13 mouse cellular contexts compared by ENCODE assay signal in genomic region chr15:79694512-79694911, GRCm38 (mm10). TPM values are rescaled to one million over a fixed set of nuclear protein-coding genes. Genes with fewer than 3 reads are reported as not detected.
A peak's percentile ranks its signal among the peaks of the same experiment; 100 is the strongest.
DNase-seq lines count a peak whose midpoint lies in the region; ATAC-seq and TF ChIP-seq lines count a peak whose summit lies in the region.
"Had no signal": no experiment of that assay in that cellular context is flagged by ENCODE, and none has a peak within 500 bp of the region (broad histone marks: within the 10 kb centered on the region; RNA-seq: fewer than 3 reads in every experiment).

No protein-coding gene starts in this region.

- H3K27me3 ChIP-seq in heart, postnatal 0 days (ENCODE audit: control insufficient read depth, insufficient read depth, low read length), result no peaks in the 10 kb centered on the region
- no peaks in the 10 kb centered on the region for H3K27me3 ChIP-seq in MEL (ENCODE audit: control insufficient read depth in 1 of 2, insufficient read depth in 2 of 2, low read length in 2 of 2)
- no peaks in the 10 kb centered on the region for H3K27me3 ChIP-seq in intestine, embryonic 16.5 days (replicated peaks; ENCODE audit: control insufficient read depth, insufficient read depth, low read length)
- H3K27me3 ChIP-seq: hindbrain, embryonic 13.5 days; lung, embryonic 15.5 days had no signal

- WGBS in heart, postnatal 0 days, result 78% methylated on average over 4 of the region's 4 CpGs
- 24% methylated on average over 4 of the region's 4 CpGs for WGBS in macrophage (ENCODE audit: missing documents)
- WGBS in lung, adult 2 months, result 73% methylated on average over 4 of the region's 4 CpGs
- 92% methylated on average over 4 of the region's 4 CpGs for WGBS in intestine, embryonic 16.5 days

- no peak for DNase-seq in heart, postnatal 0 days (ENCODE audit: low spot score)
- no peak for DNase-seq in heart, postnatal 14 days
- no peak for DNase-seq in MEL (ENCODE audit: low read depth, low spot score)
- DNase-seq in adrenal gland, postnatal 36 days, result no peak
- DNase-seq in lung, adult 2 months, result no peak
- DNase-seq: adrenal gland, adult 2 months; kidney, adult 8-10 months; retina, postnatal 1 day had no signal

- no peak for TF ChIP-seq RAD21 in MEL (IDR thresholded peaks at IDR 0.05; ENCODE audit: low read depth, low read length)

- intact Hi-C loops in heart, postnatal 14 days (cut with DNase I), result loop anchor here (5.0 kb wide), 1 partner anchor 43 kb away; no protein-coding TSS in a partner anchor

- H3K9me3 ChIP-seq in heart, postnatal 0 days (replicated peaks; ENCODE audit: control insufficient read depth, low read length), result no peaks in the 10 kb centered on the region
- H3K9me3 ChIP-seq in MEL (replicated peaks; ENCODE audit: insufficient read depth, low read length), result no peaks in the 10 kb centered on the region
- no peaks in the 10 kb centered on the region for H3K9me3 ChIP-seq in intestine, embryonic 16.5 days (ENCODE audit: control insufficient read depth, low read length)
- H3K9me3 ChIP-seq: hindbrain, embryonic 13.5 days; lung, embryonic 15.5 days had no signal

- H3K4me2 ChIP-seq in heart, postnatal 0 days (ENCODE audit: low read depth, low read length), result peak overlapping the region; percentile 23; the same call in 1 of the 2 replicates
- H3K4me2 ChIP-seq in intestine, embryonic 16.5 days (ENCODE audit: low read depth, low read length), result no peak overlapping the region
- H3K4me2 ChIP-seq: lung, embryonic 15.5 days had no signal

- no peak for TF ChIP-seq EP300 in heart, postnatal 0 days (IDR thresholded peaks at IDR 0.05; ENCODE audit: low read depth)
- TF ChIP-seq EP300 in MEL (IDR thresholded peaks at IDR 0.05; ENCODE audit: low read depth in 1 of 2, low read length in 2 of 2), result no peak

- no peak overlapping the region for H3K27ac ChIP-seq in heart, postnatal 0 days (ENCODE audit: low read depth)
- H3K27ac ChIP-seq in MEL (ENCODE audit: control insufficient read depth, low read depth, low read length) (peak overlapping the region; percentile 9; the same call in 1 of the 2 replicates), macrophage (0 out of 2 replicates have a peak overlapping the region, but pooled peaks have one; percentile 28)
- H3K27ac ChIP-seq in intestine, embryonic 16.5 days (ENCODE audit: low read length), result no peak overlapping the region
- H3K27ac ChIP-seq: hindbrain, embryonic 13.5 days; lung, embryonic 15.5 days had no signal

- no peak for TF ChIP-seq POLR2A in MEL (IDR thresholded peaks at IDR 0.05; ENCODE audit: control insufficient read depth in 1 of 2, insufficient read depth in 1 of 2, low read depth in 1 of 2, low read length in 2 of 2, poor library complexity in 1 of 2)
- TF ChIP-seq POLR2A in lung, adult 2 months (IDR thresholded peaks at IDR 0.05; ENCODE audit: borderline replicate concordance, extremely low read depth, low read depth, low read length), result no peak

- no peak overlapping the region for H3K4me3 ChIP-seq in heart, postnatal 0 days (ENCODE audit: low read depth, low read length)
- H3K4me3 ChIP-seq in MEL (ENCODE audit: control insufficient read depth in 1 of 2, insufficient read depth in 1 of 2, low read depth in 2 of 2, low read length in 2 of 2) (no peak overlapping the region), macrophage (ENCODE audit: inconsistent target) (no peak overlapping the region)
- H3K4me3 ChIP-seq in lung, adult 2 months (replicated peaks; ENCODE audit: extremely low read depth, low read depth, low read length), result no peak overlapping the region
- no peak overlapping the region for H3K4me3 ChIP-seq in intestine, embryonic 16.5 days (ENCODE audit: low read length)
- H3K4me3 ChIP-seq: hindbrain, embryonic 13.5 days; lung, embryonic 15.5 days had no signal

- peaks cover 21% of the 10 kb centered on the region for H3K36me3 ChIP-seq in heart, postnatal 0 days (replicated peaks; ENCODE audit: control insufficient read depth, insufficient read depth, low read length)
- peaks cover 0 to 37% of the 10 kb centered on the region in 2 experiments; a peak in 3 of 4 replicates for H3K36me3 ChIP-seq in MEL (ENCODE audit: control insufficient read depth in 1 of 2, insufficient read depth in 2 of 2, low read length in 2 of 2)
- H3K36me3 ChIP-seq in macrophage (ENCODE audit: inconsistent target), result no peaks in the 10 kb centered on the region
- H3K36me3 ChIP-seq in intestine, embryonic 16.5 days (ENCODE audit: control insufficient read depth, insufficient read depth, low read length), result no peaks in the 10 kb centered on the region

- H3K79me2 ChIP-seq in MEL (ENCODE audit: control insufficient read depth, insufficient read depth, low read length, poor library complexity), result peaks cover 53% of the 10 kb centered on the region
- peaks cover 81% of the 10 kb centered on the region for H3K79me2 ChIP-seq in macrophage (ENCODE audit: inconsistent target)

- H3K4me1 ChIP-seq in heart, postnatal 0 days (ENCODE audit: control insufficient read depth, insufficient read depth), result peaks cover 17% of the 10 kb centered on the region; the same call in 1 of the 2 replicates
- H3K4me1 ChIP-seq in MEL (ENCODE audit: control insufficient read depth in 1 of 2, insufficient read depth in 2 of 2, low read length in 2 of 2), result peaks cover 7 to 31% of the 10 kb centered on the region in 2 experiments
- H3K4me1 ChIP-seq in lung, adult 2 months (ENCODE audit: control insufficient read depth, insufficient read depth, low read length), result peaks cover 15% of the 10 kb centered on the region
- H3K4me1 ChIP-seq in intestine, embryonic 16.5 days (ENCODE audit: control insufficient read depth, insufficient read depth, low read length), result peaks cover 26% of the 10 kb centered on the region

- TF ChIP-seq CTCF in heart, postnatal 0 days (IDR thresholded peaks at IDR 0.05; ENCODE audit: low read depth), result no peak
- TF ChIP-seq CTCF in MEL (IDR thresholded peaks at IDR 0.05 in 2 of 3, conservative IDR thresholded peaks at IDR 0.05 in 1 of 3; ENCODE audit: control insufficient read depth in 1 of 3, insufficient read depth in 1 of 3, low read depth in 2 of 3, low read length in 3 of 3, poor library complexity in 1 of 3, severe bottlenecking in 1 of 3), result no peak
- no peak for TF ChIP-seq CTCF in lung, adult 2 months (IDR thresholded peaks at IDR 0.05; ENCODE audit: insufficient read depth, low read length)

- ATAC-seq in heart, postnatal 0 days (ENCODE audit: insufficient read depth, low read depth), result no peak
- ATAC-seq in granulocyte monocyte progenitor cell, adult 5-6 weeks (replicated peaks; ENCODE audit: poor library complexity, severe bottlenecking), result peak; percentile 43
- ATAC-seq in intestine, embryonic 16.5 days, result no peak

- no peak overlapping the region for H3K9ac ChIP-seq in heart, postnatal 0 days (replicated peaks; ENCODE audit: low read depth, low read length)
- no peak overlapping the region for H3K9ac ChIP-seq in MEL (ENCODE audit: control insufficient read depth, low read depth, low read length, poor library complexity, severe bottlenecking)
- H3K9ac ChIP-seq in intestine, embryonic 16.5 days (ENCODE audit: low read depth, low read length), result no peak overlapping the region
- H3K9ac ChIP-seq: hindbrain, embryonic 13.5 days; lung, embryonic 15.5 days had no signal

RNA-seq across cellular contexts. Expression of gene Gtpbp1, which starts 3.9 kb away (rescaled TPM):
- 34.3 and 39.9 TPM in 2 replicates for total RNA-seq in heart, postnatal 0 days (2014; rRNA removed; ENCODE audit: low replicate concordance)
- polyA plus RNA-seq in heart, postnatal 0 days (2015; fragmentation: Nextera tagmentation; extraction: Ambion mirVana), result 18.0 and 20.6 TPM in 2 replicates
- 10 to 100 TPM; 30.3 to 33.2 TPM for total RNA-seq in heart, postnatal 14 days (2021)
- total RNA-seq in MEL (2012; rRNA removed), result 41.9 and 50.3 TPM in 2 replicates
- polyA plus RNA-seq in MEL (2012; ENCODE audit: insufficient read depth in 1 of 2, insufficient read length in 2 of 2, low read depth in 1 of 2, low replicate concordance in 2 of 2, missing spikeins in 1 of 2) (10 to 100 TPM in 1 of 2 experiments, not detected in 1; 92.2 TPM), macrophage (2018) (18.0 to 29.2 TPM (median 22.4 TPM) in 3 replicates)
- total RNA-seq in granulocyte monocyte progenitor cell, adult 5-6 weeks (2014; fragmentation: Nextera tagmentation), result 45.8 and 52.4 TPM in 2 replicates
- 47.0 and 59.9 TPM in 2 replicates for total RNA-seq in granulocyte monocyte progenitor cell, adult 5-6 weeks (2017)
- 10 to 100 TPM in 24 of 26 experiments, 1 to 10 TPM in 2; 8.8 to 74.7 (median 34.9) TPM for total RNA-seq in macrophage (2018; cell fraction: chromatin; rRNA removed)
- 10 to 100 TPM; 13.8 to 28.6 (median 20.0) TPM for total RNA-seq in macrophage (2018; cell fraction: cytosol; rRNA removed)
- total RNA-seq in macrophage (2018; cell fraction: nucleus; rRNA removed), result 10 to 100 TPM; 11.7 to 42.6 (median 29.4) TPM
- total RNA-seq in adrenal gland, postnatal 36 days (2021), result 10 to 100 TPM; 25.8 to 27.2 TPM
- polyA plus RNA-seq in lung, adult 2 months (2012; rRNA removed), result 33.4 and 37.3 TPM in 2 replicates
- polyA plus RNA-seq in intestine, embryonic 16.5 days (2015; fragmentation: Nextera tagmentation; extraction: Ambion mirVana), result 24.5 and 25.3 TPM in 2 replicates

RNA-seq across cellular contexts. Expression of gene Josd1, which starts 6.8 kb away (rescaled TPM):
- 38.4 and 60.6 TPM in 2 replicates for total RNA-seq in heart, postnatal 0 days (2014; rRNA removed; ENCODE audit: low replicate concordance)
- 17.3 and 17.8 TPM in 2 replicates for polyA plus RNA-seq in heart, postnatal 0 days (2015; fragmentation: Nextera tagmentation; extraction: Ambion mirVana)
- total RNA-seq in heart, postnatal 14 days (2021), result 10 to 100 TPM; 28.1 to 30.9 TPM
- 37.8 and 47.2 TPM in 2 replicates for total RNA-seq in MEL (2012; rRNA removed)
- polyA plus RNA-seq in MEL (2012; ENCODE audit: insufficient read depth in 1 of 2, insufficient read length in 2 of 2, low read depth in 1 of 2, low replicate concordance in 2 of 2, missing spikeins in 1 of 2) (10 to 100 TPM in 1 of 2 experiments, not detected in 1; 46.5 TPM), macrophage (2018) (13.3 to 18.4 TPM (median 16.8 TPM) in 3 replicates)
- 22.7 and 24.9 TPM in 2 replicates for total RNA-seq in granulocyte monocyte progenitor cell, adult 5-6 weeks (2014; fragmentation: Nextera tagmentation)
- 19.2 and 23.6 TPM in 2 replicates for total RNA-seq in granulocyte monocyte progenitor cell, adult 5-6 weeks (2017)
- total RNA-seq in macrophage (2018; cell fraction: chromatin; rRNA removed), result 10 to 100 TPM in 1 of 26 experiments, 1 to 10 TPM in 25; 1.7 to 10.0 (median 4.2) TPM
- total RNA-seq in macrophage (2018; cell fraction: cytosol; rRNA removed), result 10 to 100 TPM; 12.9 to 25.9 (median 17.1) TPM
- total RNA-seq in macrophage (2018; cell fraction: nucleus; rRNA removed), result 10 to 100 TPM in 16 of 26 experiments, 1 to 10 TPM in 10; 5.7 to 18.4 (median 10.6) TPM
- 10 to 100 TPM; 33.8 to 36.4 TPM for total RNA-seq in adrenal gland, postnatal 36 days (2021)
- 16.3 and 22.2 TPM in 2 replicates for polyA plus RNA-seq in lung, adult 2 months (2012; rRNA removed)
- polyA plus RNA-seq in intestine, embryonic 16.5 days (2015; fragmentation: Nextera tagmentation; extraction: Ambion mirVana), result 14.1 and 17.0 TPM in 2 replicates

RNA-seq across cellular contexts. Expression of gene Tomm22, which starts 23.9 kb away (rescaled TPM):
- 208 and 280 TPM in 2 replicates for total RNA-seq in heart, postnatal 0 days (2014; rRNA removed; ENCODE audit: low replicate concordance)
- 273 and 276 TPM in 2 replicates for polyA plus RNA-seq in heart, postnatal 0 days (2015; fragmentation: Nextera tagmentation; extraction: Ambion mirVana)
- total RNA-seq in heart, postnatal 14 days (2021), result 100 to 1,000 TPM; 109 to 139 TPM
- 161 and 174 TPM in 2 replicates for total RNA-seq in MEL (2012; rRNA removed)
- polyA plus RNA-seq in MEL (2012; ENCODE audit: insufficient read depth in 1 of 2, insufficient read length in 2 of 2, low read depth in 1 of 2, low replicate concordance in 2 of 2, missing spikeins in 1 of 2) (100 to 1,000 TPM; 281 to 829 TPM), macrophage (2018) (71.6 to 131 TPM (median 97.1 TPM) in 3 replicates)
- 146 and 147 TPM in 2 replicates for total RNA-seq in granulocyte monocyte progenitor cell, adult 5-6 weeks (2014; fragmentation: Nextera tagmentation)
- total RNA-seq in granulocyte monocyte progenitor cell, adult 5-6 weeks (2017), result 88.0 and 117 TPM in 2 replicates
- total RNA-seq in macrophage (2018; cell fraction: chromatin; rRNA removed), result 10 to 100 TPM in 20 of 26 experiments, 1 to 10 TPM in 6; 5.6 to 22.7 (median 14.4) TPM
- total RNA-seq in macrophage (2018; cell fraction: cytosol; rRNA removed), result 100 to 1,000 TPM in 1 of 26 experiments, 10 to 100 TPM in 25; 77.3 to 100 (median 86.7) TPM
- total RNA-seq in macrophage (2018; cell fraction: nucleus; rRNA removed), result 10 to 100 TPM; 13.5 to 72.1 (median 38.9) TPM
- 100 to 1,000 TPM; 110 to 112 TPM for total RNA-seq in adrenal gland, postnatal 36 days (2021)
- polyA plus RNA-seq in lung, adult 2 months (2012; rRNA removed), result 21.3 and 31.9 TPM in 2 replicates
- polyA plus RNA-seq in intestine, embryonic 16.5 days (2015; fragmentation: Nextera tagmentation; extraction: Ambion mirVana), result 248 and 288 TPM in 2 replicates

RNA-seq across cellular contexts. Expression of gene Cby1, which starts 35.5 kb away (rescaled TPM):
- 31.9 and 35.1 TPM in 2 replicates for total RNA-seq in heart, postnatal 0 days (2014; rRNA removed; ENCODE audit: low replicate concordance)
- polyA plus RNA-seq in heart, postnatal 0 days (2015; fragmentation: Nextera tagmentation; extraction: Ambion mirVana), result 53.8 and 55.9 TPM in 2 replicates
- 10 to 100 TPM; 24.7 to 24.9 TPM for total RNA-seq in heart, postnatal 14 days (2021)
- 29.6 and 34.3 TPM in 2 replicates for total RNA-seq in MEL (2012; rRNA removed)
- 10 to 100 TPM in 1 of 2 experiments, not detected in 1; 56.2 TPM for polyA plus RNA-seq in MEL (2012; ENCODE audit: insufficient read depth in 1 of 2, insufficient read length in 2 of 2, low read depth in 1 of 2, low replicate concordance in 2 of 2, missing spikeins in 1 of 2)
- 17.9 and 35.2 TPM in 2 replicates for total RNA-seq in granulocyte monocyte progenitor cell, adult 5-6 weeks (2014; fragmentation: Nextera tagmentation)
- total RNA-seq in granulocyte monocyte progenitor cell, adult 5-6 weeks (2017), result 32.0 and 45.5 TPM in 2 replicates
- 1 to 10 TPM in 18 of 26 experiments, not detected in 8; 1.1 to 4.9 (median 2.0) TPM for total RNA-seq in macrophage (2018; cell fraction: chromatin; rRNA removed)
- 10 to 100 TPM in 18 of 26 experiments, 1 to 10 TPM in 8; 6.7 to 17.0 (median 11.4) TPM for total RNA-seq in macrophage (2018; cell fraction: cytosol; rRNA removed)
- 1 to 10 TPM in 24 of 26 experiments, under 1 TPM in 2; 0.75 to 5.7 (median 3.2) TPM for total RNA-seq in macrophage (2018; cell fraction: nucleus; rRNA removed)
- polyA plus RNA-seq in macrophage (2018), result 11.0 to 24.8 TPM (median 14.4 TPM) in 3 replicates
- total RNA-seq in adrenal gland, postnatal 36 days (2021), result 10 to 100 TPM; 15.9 to 24.7 TPM
- 10.2 and 18.2 TPM in 2 replicates for polyA plus RNA-seq in lung, adult 2 months (2012; rRNA removed)
- 37.1 and 37.2 TPM in 2 replicates for polyA plus RNA-seq in intestine, embryonic 16.5 days (2015; fragmentation: Nextera tagmentation; extraction: Ambion mirVana)

RNA-seq across cellular contexts. Expression of gene Fam227a, which starts 35.8 kb away (rescaled TPM):
- 1.7 and 1.9 TPM in 2 replicates for total RNA-seq in heart, postnatal 0 days (2014; rRNA removed; ENCODE audit: low replicate concordance)
- polyA plus RNA-seq in heart, postnatal 0 days (2015; fragmentation: Nextera tagmentation; extraction: Ambion mirVana), result 0.31 and 0.48 TPM in 2 replicates
- total RNA-seq in heart, postnatal 14 days (2021), result 1 to 10 TPM; 1.4 to 2.1 TPM
- 0.35 and 0.39 TPM in 2 replicates for total RNA-seq in MEL (2012; rRNA removed)
- under 1 TPM in 1 of 2 experiments, not detected in 1; 0.60 TPM for polyA plus RNA-seq in MEL (2012; ENCODE audit: insufficient read depth in 1 of 2, insufficient read length in 2 of 2, low read depth in 1 of 2, low replicate concordance in 2 of 2, missing spikeins in 1 of 2)
- total RNA-seq in granulocyte monocyte progenitor cell, adult 5-6 weeks (2014; fragmentation: Nextera tagmentation), result 0.85 and 6.5 TPM in 2 replicates
- 1.8 and 2.3 TPM in 2 replicates for total RNA-seq in granulocyte monocyte progenitor cell, adult 5-6 weeks (2017)
- total RNA-seq in macrophage (2018; cell fraction: chromatin; rRNA removed), result 10 to 100 TPM in 8 of 26 experiments, 1 to 10 TPM in 17, under 1 TPM in 1; 0.90 to 18.2 (median 6.5) TPM
- total RNA-seq in macrophage (2018; cell fraction: cytosol; rRNA removed), result under 1 TPM in 24 of 26 experiments, not detected in 2; 0.04 to 0.82 (median 0.24) TPM
- total RNA-seq in macrophage (2018; cell fraction: nucleus; rRNA removed), result 10 to 100 TPM in 2 of 26 experiments, 1 to 10 TPM in 19, under 1 TPM in 5; 0.29 to 11.5 (median 2.8) TPM
- polyA plus RNA-seq in macrophage (2018), result 0.34 to 1.0 TPM in 2 of 3 replicates, not detected in the other
- 1 to 10 TPM; 2.4 to 2.8 TPM for total RNA-seq in adrenal gland, postnatal 36 days (2021)
- 2.1 and 4.2 TPM in 2 replicates for polyA plus RNA-seq in lung, adult 2 months (2012; rRNA removed)
- 0.60 and 0.72 TPM in 2 replicates for polyA plus RNA-seq in intestine, embryonic 16.5 days (2015; fragmentation: Nextera tagmentation; extraction: Ambion mirVana)

Comparison
In these comparisons a context has a peak if more than half of its experiments do, and no peak if none do; other contexts are left out.
1. H3K27ac ChIP-seq: peak in MEL (single experiment) and macrophage (single experiment); none in heart, postnatal 0 days (single experiment) and intestine, embryonic 16.5 days (single experiment).